Mouse (Mus musculus) ES-Bruce4 (cell line): ENCODE measurements around the gene Adk.

Experiments
- CTCF ChIP-seq: IDR thresholded peaks from one replicate; pipeline ENCODE4 v1.8.1; 2011; ENCODE audit warnings: low read depth, low read length
- EP300 ChIP-seq: IDR thresholded peaks from 2 replicates; pipeline ENCODE4 v1.6.1; 2011; ENCODE audit warnings: low read depth, low read length; ENCODE audit not compliant: insufficient read depth

DNA sequence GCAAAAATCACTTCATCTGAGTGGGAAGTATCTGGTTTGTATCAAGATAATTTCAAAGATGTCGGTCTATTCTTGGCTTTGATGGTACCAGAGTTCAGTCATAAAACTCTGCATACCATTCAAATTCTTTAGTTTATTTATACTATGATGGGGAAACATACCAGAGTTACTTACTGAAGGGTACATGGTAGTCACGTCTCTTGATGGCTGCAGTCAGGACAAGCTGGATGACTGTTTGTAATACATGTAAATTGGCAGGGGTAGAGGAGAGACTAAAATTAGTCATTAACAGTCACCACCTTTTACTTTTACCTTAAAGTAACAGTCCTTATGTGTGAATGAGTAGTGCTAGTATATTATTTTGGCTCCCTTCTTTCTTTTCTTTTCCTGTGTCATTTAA, 125.4 kb downstream of the Adk start:
- TF ChIP-seq EP300: no peak
- no peak for TF ChIP-seq CTCF
